Mouse (Mus musculus) liver, embryonic 14.5 days (tissue): ENCODE results near the gene Erg. TPM values are rescaled to one million over a fixed set of nuclear protein-coding genes. Genes with fewer than 3 reads are reported as not detected.

ENCODE experiments used
- ATAC-seq: fragments of 200-750 bp; cut with Nextera tagmentation; 2 replicates; pipeline ENCODE4 v1.8.0; 2017; ENCODE audit warnings: moderate number of reproducible peaks, mild to moderate bottlenecking, moderate library complexity; ENCODE audit not compliant: insufficient read depth
- DNase-seq, 3 experiments: peaks; one replicate each; pipeline ENCODE4 v3.0.0-alpha.2; 2012 to 2013; ENCODE audit warnings: low read depth in 3 of 3, low spot score in 3 of 3
- H3K27ac ChIP-seq: fragments of 300-500 bp; sonication (generic); 2 replicates; pipeline ENCODE4 v1.5.1; 2014; ENCODE audit warnings: moderate library complexity, mild to moderate bottlenecking, control low read depth, inconsistent platforms
- H3K27me3 ChIP-seq: fragments of 300-500 bp; sonication (generic); 2 replicates; pipeline ENCODE4 v1.6.1; 2014; ENCODE audit warnings: mild to moderate bottlenecking, low read length, moderate library complexity; ENCODE audit not compliant: control insufficient read depth, insufficient read depth
- H3K36me3 ChIP-seq: fragments of 300-500 bp; sonication (generic); replicated peaks from 2 replicates; pipeline ENCODE4 v1.6.1; 2014; ENCODE audit warnings: low read depth; ENCODE audit not compliant: control insufficient read depth, insufficient read depth
- H3K4me1 ChIP-seq, 2 experiments: fragments of 200-500 bp in 1 of 2; fragments of 300-500 bp in 1 of 2; sonication (generic) in 1 of 2; replicated peaks; 2 replicates each; pipeline ENCODE4 v1.6.1; 2012 to 2014; ENCODE audit warnings: antibody characterized with exemption in 1 of 2, inconsistent platforms in 1 of 2, low read length in 1 of 2; ENCODE audit not compliant: control insufficient read depth in 2 of 2, insufficient read depth in 2 of 2
- H3K4me2 ChIP-seq: fragments of 300-500 bp; sonication (generic); 2 replicates; pipeline ENCODE4 v1.6.1; 2014; ENCODE audit warnings: low read depth, mild to moderate bottlenecking, control low read depth, moderate library complexity
- H3K4me3 ChIP-seq, 2 experiments: fragments of 200-500 bp in 1 of 2; fragments of 300-500 bp in 1 of 2; sonication (generic) in 1 of 2; 2 replicates each; pipeline ENCODE4 v1.5.1; 2012 to 2014; ENCODE audit warnings: low read depth in 2 of 2, low read length in 2 of 2, mild to moderate bottlenecking in 2 of 2, control low read depth in 1 of 2, inconsistent platforms in 1 of 2, moderate library complexity in 1 of 2; ENCODE audit not compliant: insufficient read depth in 1 of 2
- H3K9ac ChIP-seq: fragments of 300-500 bp; sonication (generic); replicated peaks from 2 replicates; pipeline ENCODE4 v1.6.1; 2014; ENCODE audit warnings: mild to moderate bottlenecking, control low read depth, moderate library complexity
- H3K9me3 ChIP-seq: fragments of 300-500 bp; sonication (generic); 2 replicates; pipeline ENCODE4 v1.6.1; 2016; ENCODE audit warnings: low read length, mixed read lengths; ENCODE audit not compliant: control insufficient read depth
- CTCF ChIP-seq: IDR thresholded peaks from 2 replicates; pipeline ENCODE4 v1.5.1; 2016; ENCODE audit warnings: antibody characterized with exemption, low read depth, control low read depth
- EP300 ChIP-seq: IDR thresholded peaks from 2 replicates; pipeline ENCODE4 v1.6.1; 2016; ENCODE audit warnings: antibody characterized with exemption, low read depth
- WGBS: fragments of 180-500 bp; shearing (Covaris S2); extraction: QIAGEN DNeasy Blood & Tissue Kit; methylation state at CpG from one replicate; pipeline ENCODE4 v1.1.7; 2014; ENCODE audit not compliant: insufficient replicate concordance; 5-methylcytosine and 5-hydroxymethylcytosine counted together
- polyA plus RNA-seq, 2 experiments: library from polyadenylated mRNA; depleted of rRNA in 1 of 2; stranded (reverse) in 1 of 2; unstranded in 1 of 2; fragments of >200 nt; fragmentation: Nextera tagmentation in 1 of 2; extraction: Ambion mirVana in 1 of 2; gene quantifications; 2 replicates each; pipeline versions ENCODE4 v1.2.1 to v1.2.3; 2012 to 2014

The Erg gene
- polyA plus RNA-seq (2012; rRNA removed) (2.8 TPM in 2 replicates), polyA plus RNA-seq (2014; fragmentation: Nextera tagmentation; extraction: Ambion mirVana) (0.47 and 0.61 TPM in 2 replicates)

DNA sequence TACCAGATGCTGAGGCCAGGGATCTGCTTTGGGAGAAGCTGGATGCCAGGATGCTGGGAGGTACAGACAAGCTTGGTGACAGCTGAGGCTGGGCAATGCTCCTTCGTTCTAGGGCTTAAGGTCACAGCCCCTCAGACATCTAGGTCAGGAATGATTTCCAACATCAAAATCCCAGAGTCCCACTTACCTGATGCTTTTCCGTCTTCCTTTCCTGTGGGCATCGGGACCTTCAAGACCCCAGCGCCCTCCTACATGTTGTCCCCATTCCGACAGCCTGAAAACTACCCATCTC, at the start of gene Erg:
Erg (minus strand) TSS at position 283 of the 292 bp plus-strand sequence.
- no peak for DNase-seq
- Histone ChIP-seq H3K9ac (no peak within 1 kb of the TSS), H3K9me3 (no peaks in the 10 kb centered on the region), H3K4me3 (no peak within 1 kb of the TSS), H3K27ac (no peak within 1 kb of the TSS), H3K27me3 (peaks cover 34% of the 10 kb centered on the region), H3K36me3 (no peaks in the 10 kb centered on the region), H3K4me2 (peak within 1 kb of the TSS; percentile 37), H3K4me1 (0 out of 4 replicates have a peak, but pooled peaks cover 0 to 2% of the 10 kb centered on the region in 2 experiments)
- no peak for ATAC-seq
- 5% methylated on average over 5 of the region's 5 CpGs for WGBS
- TF ChIP-seq CTCF, result no peak

DNA sequence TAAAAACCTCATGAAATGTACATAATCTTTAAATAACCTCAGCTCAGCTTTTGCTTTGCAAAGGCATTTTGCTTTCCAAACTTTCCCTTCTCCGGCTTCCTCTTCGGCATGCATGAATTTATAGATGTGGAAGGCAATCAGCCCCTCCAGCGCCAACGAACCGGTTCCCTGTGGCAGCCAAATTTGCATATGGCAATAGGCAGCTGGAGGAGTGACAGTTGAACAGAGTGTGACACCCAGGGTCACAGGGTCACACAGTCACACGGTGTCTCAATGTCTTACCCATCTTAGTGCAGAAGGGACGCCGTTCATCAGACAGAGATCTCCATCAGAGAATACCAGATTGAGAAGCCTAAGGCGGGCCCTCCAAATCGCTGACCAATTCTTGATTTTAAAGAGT, 45.4 kb upstream of the Erg start:
- Histone ChIP-seq H3K4me2 (no peak overlapping the region), H3K36me3 (no peaks in the 10 kb centered on the region), H3K4me1 (peaks cover 0 to 3% of the 10 kb centered on the region in 2 experiments; a peak in 2 of 4 replicates), H3K9me3 (no peaks in the 10 kb centered on the region), H3K27ac (no peak overlapping the region), H3K27me3 (no peaks in the 10 kb centered on the region), H3K4me3 (no peak overlapping the region), H3K9ac (no peak overlapping the region)
- no peak for DNase-seq
- WGBS, result 71% methylated on average over 10 of the region's 10 CpGs
- ATAC-seq, result no peak
- TF ChIP-seq CTCF, result no peak
- TF ChIP-seq EP300, result no peak

DNA sequence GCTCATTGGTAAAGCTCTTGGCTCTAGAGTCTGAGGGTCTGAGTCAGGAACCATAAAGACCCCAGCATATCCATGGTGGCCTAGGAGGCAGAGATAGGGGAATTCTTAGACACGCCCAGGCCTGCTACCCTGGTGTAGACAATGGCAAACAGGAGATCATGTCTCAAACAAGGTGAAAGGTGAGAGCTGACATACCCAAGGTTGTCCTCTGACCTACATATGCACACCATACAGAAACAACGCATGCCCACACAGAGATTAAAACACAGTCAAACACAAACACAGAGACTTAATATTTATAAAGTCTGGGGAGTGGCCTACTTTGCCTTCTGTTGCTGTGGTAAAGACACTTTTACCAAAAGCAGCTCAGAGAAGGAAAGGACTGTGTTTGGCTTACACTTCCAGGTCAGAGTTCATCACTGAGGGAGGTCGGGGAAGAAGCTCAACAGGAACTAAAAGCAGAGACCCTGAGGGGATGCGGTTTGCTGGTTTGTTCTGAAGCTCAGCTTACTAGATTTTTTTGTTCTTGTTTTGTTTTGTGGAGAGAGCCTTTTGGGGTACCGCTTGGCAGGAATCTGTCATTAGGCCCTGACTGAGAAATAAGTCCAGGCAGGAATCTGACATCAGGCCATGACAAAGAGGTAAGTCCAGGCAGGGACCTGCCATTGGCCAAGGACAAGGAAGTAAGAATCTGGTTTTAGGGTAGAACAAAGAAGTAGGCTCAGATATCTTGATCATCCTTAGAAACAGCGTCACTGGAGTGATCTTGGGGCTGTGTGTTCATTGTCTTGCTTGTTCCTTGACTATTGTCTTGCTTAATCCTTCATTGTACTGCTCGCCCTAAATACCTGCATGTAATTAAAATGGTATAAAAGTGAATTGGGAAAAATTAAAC, 37.7 kb upstream of the Erg start:
- DNase-seq (no peak), ATAC-seq (no peak)
- H3K4me1 ChIP-seq, result peaks cover 0 to 2% of the 10 kb centered on the region in 2 experiments; a peak in 1 of 4 replicates
- H3K27ac ChIP-seq, result no peak overlapping the region
- H3K4me3 ChIP-seq, result no peak overlapping the region
- TF ChIP-seq CTCF, result no peak
- no peak for TF ChIP-seq EP300
- no peak overlapping the region for H3K9ac ChIP-seq
- 58% methylated on average over 7 of the region's 7 CpGs for WGBS
- no peaks in the 10 kb centered on the region for H3K9me3 ChIP-seq
- H3K36me3 ChIP-seq, result no peaks in the 10 kb centered on the region
- H3K4me2 ChIP-seq, result no peak overlapping the region
- H3K27me3 ChIP-seq, result no peaks in the 10 kb centered on the region

GRCm38 (mm10) chr16:95623056-95623455, 36.7 kb upstream of the Erg start:
- 68% methylated on average over 4 of the region's 4 CpGs for WGBS
- Histone ChIP-seq H3K36me3 (no peaks in the 10 kb centered on the region), H3K9me3 (no peaks in the 10 kb centered on the region), H3K4me3 (no peak overlapping the region), H3K4me2 (no peak overlapping the region), H3K9ac (no peak overlapping the region), H3K27me3 (no peaks in the 10 kb centered on the region), H3K27ac (no peak overlapping the region), H3K4me1 (peaks cover 0 to 2% of the 10 kb centered on the region in 2 experiments; a peak in 1 of 4 replicates)
- TF ChIP-seq EP300 (no peak), CTCF (no peak)
- ATAC-seq (no peak), DNase-seq (no peak)

GRCm38 (mm10) chr16:95619859-95620325, 33.5 kb upstream of the Erg start:
- Histone ChIP-seq H3K4me3 (no peak overlapping the region), H3K27me3 (no peaks in the 10 kb centered on the region), H3K27ac (no peak overlapping the region), H3K4me2 (no peak overlapping the region), H3K36me3 (no peaks in the 10 kb centered on the region), H3K9me3 (no peaks in the 10 kb centered on the region), H3K9ac (no peak overlapping the region), H3K4me1 (peaks cover 0 to 2% of the 10 kb centered on the region in 2 experiments; a peak in 1 of 4 replicates)
- TF ChIP-seq EP300 (no peak), CTCF (no peak)
- WGBS, result 52% methylated on average over 4 of the region's 4 CpGs
- DNase-seq (no peak), ATAC-seq (no peak)
